Mouse (Mus musculus) MEL-GATA-1-ER (cell line): ENCODE measurements around the gene Slc25a14.

Experiments
- DNase-seq: peaks from one replicate; pipeline ENCODE4 v3.0.0-alpha.2; 2012; ENCODE audit warnings: low read depth; ENCODE audit errors: extremely low read depth

The Slc25a14 gene

GRCm38 (mm10) chrX:48623379-48624053, at the start of gene Slc25a14:
Gene Slc25a14, plus strand, starts transcription at chrX:48623413.
- DNase-seq: peak; percentile 53

GRCm38 (mm10) chrX:48583332-48583731, 39.9 kb upstream of the Slc25a14 start:
- no peak for DNase-seq

- no peak for DNase-seq
Observed at GRCm38 (mm10) chrX:48593721-48594098, 29.5 kb upstream of the Slc25a14 start.

GRCm38 (mm10) chrX:48594099-48594760, 29.0 kb upstream of the Slc25a14 start, which contains the start of gene Zfp280c:
Gene Zfp280c, minus strand, starts transcription at chrX:48594504.
- peak; percentile 56 for DNase-seq

GRCm38 (mm10) chrX:48596053-48596452, 27.2 kb upstream of the Slc25a14 start:
- no peak for DNase-seq

- DNase-seq: no peak
Observed at GRCm38 (mm10) chrX:48596906-48597305, 26.3 kb upstream of the Slc25a14 start.

- no peak for DNase-seq
Observed at GRCm38 (mm10) chrX:48604872-48605271, 18.3 kb upstream of the Slc25a14 start.

GRCm38 (mm10) chrX:48623049-48623378, 199 bp upstream of the Slc25a14 start:
- no peak for DNase-seq

- no peak for DNase-seq
Observed at GRCm38 (mm10) chrX:48624054-48624420, 824 bp downstream of the Slc25a14 start.

GRCm38 (mm10) chrX:48637032-48637431, 13.8 kb downstream of the Slc25a14 start:
- DNase-seq: peak; percentile 6

- DNase-seq: peak; percentile 14
Observed at GRCm38 (mm10) chrX:48644122-48644521, 20.9 kb downstream of the Slc25a14 start.

- DNase-seq: no peak
Observed at GRCm38 (mm10) chrX:48666807-48667206, 43.6 kb downstream of the Slc25a14 start.

GRCm38 (mm10) chrX:48669588-48669987, 46.4 kb downstream of the Slc25a14 start:
- DNase-seq: no peak

- DNase-seq: no peak
Observed at GRCm38 (mm10) chrX:48671714-48672113, 48.5 kb downstream of the Slc25a14 start.

GRCm38 (mm10) chrX:48674171-48674570, 51.0 kb downstream of the Slc25a14 start, which contains the start of gene Gpr119:
Gene Gpr119, minus strand, starts transcription at chrX:48674478.
- DNase-seq: no peak

GRCm38 (mm10) chrX:48683451-48683850, 60.2 kb downstream of the Slc25a14 start:
- DNase-seq: no peak

GRCm38 (mm10) chrX:48683857-48684256, 60.6 kb downstream of the Slc25a14 start:
- DNase-seq: no peak

- DNase-seq: no peak
Observed at GRCm38 (mm10) chrX:48694460-48694859, 71.2 kb downstream of the Slc25a14 start.

- peak; percentile 79 for DNase-seq
Observed at GRCm38 (mm10) chrX:48694864-48695371, 71.7 kb downstream of the Slc25a14 start, which contains the start of gene Rbmx2. Gene Rbmx2, plus strand, starts transcription at chrX:48695004.

- no peak for DNase-seq
Observed at GRCm38 (mm10) chrX:48709701-48710100, 86.5 kb downstream of the Slc25a14 start.
